Comparison of ENCODE assay signal across 8 mouse cellular contexts in the genomic region with DNA sequence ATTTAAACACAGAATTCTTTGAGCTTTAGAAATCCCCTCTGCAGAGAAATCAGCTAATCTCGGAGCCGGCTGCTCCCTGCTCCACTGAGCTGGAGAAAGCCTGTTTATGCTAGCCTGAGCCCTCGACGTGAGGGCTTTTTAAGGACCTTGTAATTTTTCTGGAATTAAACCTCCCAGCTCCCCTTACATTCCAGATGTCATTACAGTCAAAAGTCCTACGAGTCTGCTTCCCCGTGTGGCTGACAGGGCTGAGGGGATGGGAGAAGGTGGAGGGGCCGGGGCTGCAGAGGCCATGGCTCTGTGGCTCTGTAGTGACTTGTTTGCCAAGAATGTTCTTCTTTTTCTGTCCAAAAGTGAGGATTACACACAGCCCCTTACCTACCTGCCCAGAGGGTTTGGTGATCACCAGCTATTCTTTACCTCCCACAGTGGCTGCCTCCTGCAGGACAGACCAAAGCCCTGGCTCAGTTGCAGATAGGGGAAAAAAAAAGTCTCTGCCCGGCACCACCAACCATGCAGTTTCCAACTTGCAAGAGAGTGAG. TPM values are rescaled to one million over a fixed set of nuclear protein-coding genes. Genes with fewer than 3 reads are reported as not detected.
DNase-seq lines count a peak whose midpoint lies in the region; ATAC-seq and TF ChIP-seq lines count a peak whose summit lies in the region.

No protein-coding gene starts in this region.

- no peak overlapping the region for H3K4me3 ChIP-seq in CH12.LX (replicated peaks in 1 of 3; ENCODE audit: low read depth in 2 of 3, low read length in 2 of 3, poor library complexity in 1 of 3)
- no peak overlapping the region for H3K4me3 ChIP-seq in heart, embryonic 14.5 days (ENCODE audit: control insufficient read depth in 1 of 2, insufficient read depth in 1 of 2, low read depth in 1 of 2, low read length in 2 of 2)
- H3K4me3 ChIP-seq in limb, embryonic 11.5 days (ENCODE audit: low read depth, low read length): no peak overlapping the region

- peaks cover 0 to 3% of the 10 kb centered on the region in 2 experiments for H3K36me3 ChIP-seq in CH12.LX (replicated peaks in 1 of 2; ENCODE audit: control insufficient read depth in 1 of 2, insufficient read depth in 1 of 2, low read length in 1 of 2)
- H3K36me3 ChIP-seq in heart, embryonic 14.5 days (ENCODE audit: control insufficient read depth, insufficient read depth, low read length): no peaks in the 10 kb centered on the region
- H3K36me3 ChIP-seq in limb, embryonic 11.5 days (ENCODE audit: control insufficient read depth, insufficient read depth, low read length): no peaks in the 10 kb centered on the region

- dilution Hi-C loops in CH12.LX (cut with MboI; ENCODE audit: extremely low pct_ligation_motif_present, extremely low pct_unique_long_range_greater_than_20kb, low sequenced_read_pairs): no loop called here

- TF ChIP-seq CTCF in CH12.LX (conservative IDR thresholded peaks at IDR 0.05 in 1 of 2, IDR thresholded peaks at IDR 0.05 in 1 of 2; ENCODE audit: low read depth in 2 of 2, low read length in 2 of 2): no peak

- no peak overlapping the region for H3K9ac ChIP-seq in CH12.LX (ENCODE audit: insufficient read depth, low read depth)
- peak overlapping the region; percentile 76 for H3K9ac ChIP-seq in heart, embryonic 14.5 days (ENCODE audit: low read length)
- H3K9ac ChIP-seq in limb, embryonic 11.5 days (ENCODE audit: low read length): peak overlapping the region; percentile 50; the same call in 1 of the 2 replicates

- no peak overlapping the region for H3K27ac ChIP-seq in CH12.LX (ENCODE audit: insufficient read depth, low read depth)
- peak overlapping the region; percentile 95 to 98 for H3K27ac ChIP-seq in heart, embryonic 14.5 days (replicated peaks in 1 of 2; ENCODE audit: control insufficient read depth in 1 of 2, insufficient read depth in 1 of 2, low read depth in 2 of 2, low read length in 2 of 2)
- peak overlapping the region; percentile 70 for H3K27ac ChIP-seq in limb, embryonic 11.5 days (replicated peaks; ENCODE audit: low read depth, low read length)

- no peak overlapping the region for H3K4me2 ChIP-seq in CH12.LX (ENCODE audit: insufficient read depth, low read depth, poor library complexity, severe bottlenecking)
- peak overlapping the region; percentile 26 for H3K4me2 ChIP-seq in heart, embryonic 14.5 days (ENCODE audit: low read length)
- no peak overlapping the region for H3K4me2 ChIP-seq in limb, embryonic 11.5 days (ENCODE audit: low read depth, severe bottlenecking)

- WGBS in heart, embryonic 14.5 days: 19% methylated on average over 8 of the region's 8 CpGs
- WGBS in limb, embryonic 11.5 days: 7% methylated on average over 8 of the region's 8 CpGs

- H3K79me2 ChIP-seq in CH12.LX (replicated peaks; ENCODE audit: control insufficient read depth, extremely low read depth, insufficient read depth, poor library complexity, severe bottlenecking): no peaks in the 10 kb centered on the region

- TF ChIP-seq RAD21 in CH12.LX (IDR thresholded peaks at IDR 0.05; ENCODE audit: low read depth, low read length): no peak

- H3K9me3 ChIP-seq in CH12.LX (replicated peaks; ENCODE audit: low read length): no peaks in the 10 kb centered on the region
- no peaks in the 10 kb centered on the region for H3K9me3 ChIP-seq in heart, embryonic 14.5 days (ENCODE audit: control insufficient read depth, low read length)
- H3K9me3 ChIP-seq in limb, embryonic 11.5 days (ENCODE audit: control insufficient read depth, low read length): no peaks in the 10 kb centered on the region

- H3K27me3 ChIP-seq in CH12.LX (replicated peaks): no peaks in the 10 kb centered on the region
- H3K27me3 ChIP-seq in heart, embryonic 14.5 days (ENCODE audit: control insufficient read depth, insufficient read depth, low read length): no peaks in the 10 kb centered on the region
- no peaks in the 10 kb centered on the region for H3K27me3 ChIP-seq in limb, embryonic 11.5 days (ENCODE audit: control insufficient read depth, insufficient read depth, low read length)

- no peak for TF ChIP-seq POLR2A in CH12.LX (IDR thresholded peaks at IDR 0.05; ENCODE audit: low read depth, low read length)

- in situ Hi-C loops in CH12.LX (cut with MboI; ENCODE audit: low pct_ligation_motif_present, low pct_unique_long_range_greater_than_20kb, low sequenced_read_pairs): no loop called here

- peaks cover 9 to 98% of the 10 kb centered on the region in 2 experiments for H3K4me1 ChIP-seq in CH12.LX (ENCODE audit: control insufficient read depth in 1 of 2, insufficient read depth in 2 of 2)
- peaks cover 62 to 72% of the 10 kb centered on the region in 2 experiments for H3K4me1 ChIP-seq in heart, embryonic 14.5 days (ENCODE audit: control insufficient read depth in 2 of 2, insufficient read depth in 2 of 2, low read length in 2 of 2)
- H3K4me1 ChIP-seq in limb, embryonic 11.5 days (ENCODE audit: control insufficient read depth, insufficient read depth, low read length): peaks cover 78% of the 10 kb centered on the region

- TF ChIP-seq EP300 in CH12.LX (IDR thresholded peaks at IDR 0.05; ENCODE audit: low read length): no peak

- DNase-seq in embryo, embryonic 10 days (ENCODE audit: low spot score): peak; percentile 35
- DNase-seq in embryo, embryonic 9.5 days (ENCODE audit: extremely low spot score): no peak
- DNase-seq in CH12.LX (ENCODE audit: extremely low read depth): no peak
- no peak for DNase-seq in limb, embryonic 11.5 days (ENCODE audit: low spot score)
- DNase-seq in yolk sac, embryonic 10.5 days (ENCODE audit: low spot score): no peak

- no peak for ATAC-seq in heart, embryonic 14.5 days (ENCODE audit: insufficient number of reproducible peaks, insufficient read depth, low FRiP score, low read depth)
- no peak for ATAC-seq in limb, embryonic 11.5 days (ENCODE audit: insufficient number of reproducible peaks, low FRiP score, low TSS enrichment, low read depth)
- no peak for ATAC-seq in erythroid progenitor cell, adult 5-6 weeks (replicated peaks; ENCODE audit: low FRiP score, poor library complexity, severe bottlenecking)
- ATAC-seq in erythroblast, adult 5-6 weeks (replicated peaks; ENCODE audit: low FRiP score, poor library complexity, severe bottlenecking): no peak

TF ChIP-seq in CH12.LX, 34 proteins besides CTCF, POLR2A, EP300 and RAD21:
- TF ChIP-seq JUN (IDR thresholded peaks at IDR 0.05; ENCODE audit: insufficient read depth, low read depth, low read length): no peak
- TF ChIP-seq ZNF384 (IDR thresholded peaks at IDR 0.05; ENCODE audit: low read depth, low read length): peak; percentile 16; the same call in 1 of the 2 replicates
TF ChIP-seq in CH12.LX: peak in this region for 1.

RNA-seq across cellular contexts. Expression of a gene that starts 29.0 kb away (rescaled TPM):
- total RNA-seq in CH12.LX (2012; rRNA removed) (11.0 and 12.0 TPM in 2 replicates), CH12.LX (2014; rRNA removed) (3.7 and 4.4 TPM in 2 replicates)
- 23.3 and 24.9 TPM in 2 replicates for polyA plus RNA-seq in CH12.LX (2012; ENCODE audit: insufficient read length, low read depth)
- 23.4 TPM in 2 replicates for polyA plus RNA-seq in heart, embryonic 14.5 days (2014; fragmentation: Nextera tagmentation; extraction: Ambion mirVana)
- 16.7 and 18.0 TPM in 2 replicates for polyA plus RNA-seq in limb, embryonic 11.5 days (2014; fragmentation: Nextera tagmentation; extraction: Ambion mirVana)
- total RNA-seq in erythroid progenitor cell, adult 5-6 weeks (2015; ENCODE audit: low replicate concordance): 4.2 and 9.4 TPM in 2 replicates
- 5.5 and 7.7 TPM in 2 replicates for total RNA-seq in erythroid progenitor cell, adult 5-6 weeks (2017; ENCODE audit: low replicate concordance)
- 5.4 and 6.1 TPM in 2 replicates for total RNA-seq in erythroblast, adult 5-6 weeks (2015; ENCODE audit: low replicate concordance)
- total RNA-seq in erythroblast, adult 5-6 weeks (2017; ENCODE audit: low replicate concordance): 2.0 and 6.4 TPM in 2 replicates

RNA-seq across cellular contexts. Expression of a gene that starts 42.5 kb away (rescaled TPM):
- total RNA-seq in CH12.LX (2012; rRNA removed): 38.4 and 46.5 TPM in 2 replicates
- 23.7 and 24.1 TPM in 2 replicates for total RNA-seq in CH12.LX (2014; rRNA removed)
- 40.4 and 45.3 TPM in 2 replicates for polyA plus RNA-seq in CH12.LX (2012; ENCODE audit: insufficient read length, low read depth)
- polyA plus RNA-seq in heart, embryonic 14.5 days (2014; fragmentation: Nextera tagmentation; extraction: Ambion mirVana): 54.4 and 72.5 TPM in 2 replicates
- polyA plus RNA-seq in limb, embryonic 11.5 days (2014; fragmentation: Nextera tagmentation; extraction: Ambion mirVana): 128 and 133 TPM in 2 replicates
- 4.6 and 15.1 TPM in 2 replicates for total RNA-seq in erythroid progenitor cell, adult 5-6 weeks (2015; ENCODE audit: low replicate concordance)
- total RNA-seq in erythroid progenitor cell, adult 5-6 weeks (2017; ENCODE audit: low replicate concordance): 6.7 and 24.4 TPM in 2 replicates
- 4.2 and 5.9 TPM in 2 replicates for total RNA-seq in erythroblast, adult 5-6 weeks (2015; ENCODE audit: low replicate concordance)
- total RNA-seq in erythroblast, adult 5-6 weeks (2017; ENCODE audit: low replicate concordance): 3.2 and 4.2 TPM in 2 replicates

RNA-seq across cellular contexts. Expression of a gene that starts 42.6 kb away (rescaled TPM):
- 8.5 and 9.4 TPM in 2 replicates for total RNA-seq in CH12.LX (2012; rRNA removed)
- 5.9 and 6.8 TPM in 2 replicates for total RNA-seq in CH12.LX (2014; rRNA removed)
- 11.1 and 11.8 TPM in 2 replicates for polyA plus RNA-seq in CH12.LX (2012; ENCODE audit: insufficient read length, low read depth)
- 8.0 and 8.8 TPM in 2 replicates for polyA plus RNA-seq in heart, embryonic 14.5 days (2014; fragmentation: Nextera tagmentation; extraction: Ambion mirVana)
- polyA plus RNA-seq in limb, embryonic 11.5 days (2014; fragmentation: Nextera tagmentation; extraction: Ambion mirVana): 15.2 and 15.6 TPM in 2 replicates
- total RNA-seq in erythroid progenitor cell, adult 5-6 weeks (2015; ENCODE audit: low replicate concordance): 0.72 and 19.3 TPM in 2 replicates
- 0.98 and 5.8 TPM in 2 replicates for total RNA-seq in erythroid progenitor cell, adult 5-6 weeks (2017; ENCODE audit: low replicate concordance)
- 1.9 TPM in 2 replicates for total RNA-seq in erythroblast, adult 5-6 weeks (2015; ENCODE audit: low replicate concordance)
- total RNA-seq in erythroblast, adult 5-6 weeks (2017; ENCODE audit: low replicate concordance): 2.9 and 3.9 TPM in 2 replicates
